Mouse (Mus musculus) limb, embryonic 15.5 days (tissue): ENCODE measurements at regions not wholly inside any gene's neighbourhood (a gene's known extent, or its start where the extent isn't known, plus 50 kb on each side); places are given as distances from the start of the nearest gene placed in this dataset.

Source experiments
- ATAC-seq: fragments of 200-750 bp; cut with Nextera tagmentation; 2 replicates; pipeline ENCODE4 v1.8.0; 2017; ENCODE audit warnings: low read depth, moderate TSS enrichment; ENCODE audit not compliant: insufficient number of reproducible peaks, low FRiP score, low TSS enrichment
- H3K27ac ChIP-seq: fragments of 300-500 bp; sonication (generic); 2 replicates; pipeline ENCODE4 v1.5.1; 2015; ENCODE audit warnings: moderate library complexity, mild to moderate bottlenecking, inconsistent platforms
- H3K27me3 ChIP-seq: fragments of 300-500 bp; sonication (generic); 2 replicates; pipeline ENCODE4 v1.6.1; 2015; ENCODE audit warnings: inconsistent platforms
- H3K36me3 ChIP-seq: fragments of 300-500 bp; sonication (generic); 2 replicates; pipeline ENCODE4 v1.6.1; 2015; ENCODE audit warnings: inconsistent platforms
- H3K4me1 ChIP-seq: fragments of 300-500 bp; sonication (generic); 2 replicates; pipeline ENCODE4 v1.6.1; 2015; ENCODE audit warnings: inconsistent platforms
- H3K4me2 ChIP-seq: fragments of 300-500 bp; sonication (generic); 2 replicates; pipeline ENCODE4 v1.6.1; 2015; ENCODE audit warnings: mild to moderate bottlenecking, inconsistent platforms
- H3K4me3 ChIP-seq: fragments of 300-500 bp; sonication (generic); 2 replicates; pipeline ENCODE4 v1.5.1; 2015; ENCODE audit warnings: mild to moderate bottlenecking, inconsistent platforms
- H3K9ac ChIP-seq: fragments of 300-500 bp; sonication (generic); 2 replicates; pipeline ENCODE4 v1.6.1; 2015; ENCODE audit warnings: inconsistent platforms
- H3K9me3 ChIP-seq: fragments of 300-500 bp; sonication (generic); 2 replicates; pipeline ENCODE4 v1.6.1; 2016; ENCODE audit warnings: inconsistent platforms
- WGBS: fragments of 180-500 bp; shearing (Covaris S2); methylation state at CpG from one replicate; pipeline ENCODE4 v1.1.7; 2015; 5-methylcytosine and 5-hydroxymethylcytosine counted together

- Histone ChIP-seq H3K4me1 (peaks cover 21% of the 10 kb centered on the region), H3K9ac (no peak overlapping the region), H3K27me3 (peaks cover 4% of the 10 kb centered on the region), H3K9me3 (no peaks in the 10 kb centered on the region), H3K36me3 (no peaks in the 10 kb centered on the region), H3K27ac (no peak overlapping the region), H3K4me3 (no peak overlapping the region), H3K4me2 (no peak overlapping the region)
- no peak for ATAC-seq
- 32% methylated on average over 5 of the region's 5 CpGs for whole genome bisulfite sequencing
These were observed 248.9 kb downstream of the Ttc32 start for GRCm38 (mm10) chr12:9278735-9279134.

GRCm38 (mm10) chr12:9279893-9280605 lies 250.3 kb downstream of the Ttc32 start:
- H3K4me3 ChIP-seq: no peak overlapping the region
- H3K4me2 ChIP-seq: no peak overlapping the region
- no peaks in the 10 kb centered on the region for H3K9me3 ChIP-seq
- H3K4me1 ChIP-seq: peaks cover 21% of the 10 kb centered on the region
- ATAC-seq: no peak
- H3K36me3 ChIP-seq: no peaks in the 10 kb centered on the region
- 32% methylated on average over 5 of the region's 5 CpGs for WGBS
- 0 out of 2 replicates have a peak overlapping the region, but pooled peaks have one; percentile 17 for H3K27ac ChIP-seq
- H3K9ac ChIP-seq: no peak overlapping the region
- peaks cover 4% of the 10 kb centered on the region for H3K27me3 ChIP-seq

DNA sequence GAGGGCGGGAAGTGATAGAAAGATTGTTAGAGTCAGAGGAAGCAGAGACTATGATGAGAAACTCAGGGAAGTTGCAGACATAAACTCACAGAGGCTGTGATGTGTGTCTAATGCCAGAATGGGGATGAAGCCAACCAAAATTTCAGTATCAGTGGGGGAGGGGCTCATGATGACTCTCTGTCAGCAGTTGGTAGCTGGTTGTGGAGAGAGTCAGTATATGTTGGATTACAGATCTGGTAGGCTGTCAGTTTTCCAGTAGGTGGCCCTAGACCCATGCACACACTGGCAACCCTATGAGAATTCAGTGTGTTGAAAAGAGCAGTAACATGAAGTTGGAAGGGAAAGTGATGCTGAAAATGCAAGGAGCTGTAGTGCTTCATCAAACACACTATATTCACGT lies 257.5 kb downstream of the Ttc32 start:
- no peak overlapping the region for H3K4me3 ChIP-seq
- H3K4me2 ChIP-seq: no peak overlapping the region
- H3K36me3 ChIP-seq: no peaks in the 10 kb centered on the region
- no peaks in the 10 kb centered on the region for H3K9me3 ChIP-seq
- no peak overlapping the region for H3K27ac ChIP-seq
- no peaks in the 10 kb centered on the region for H3K4me1 ChIP-seq
- ATAC-seq: no peak
- peaks cover 2% of the 10 kb centered on the region for H3K27me3 ChIP-seq
- WGBS: 84% methylated on average over 2 of the region's 2 CpGs
- H3K9ac ChIP-seq: no peak overlapping the region

GRCm38 (mm10) chr12:9292656-9293055 lies 262.9 kb downstream of the Ttc32 start:
- H3K4me2 ChIP-seq: no peak overlapping the region
- no peak for ATAC-seq
- no peaks in the 10 kb centered on the region for H3K4me1 ChIP-seq
- no peak overlapping the region for H3K9ac ChIP-seq
- H3K36me3 ChIP-seq: no peaks in the 10 kb centered on the region
- H3K27me3 ChIP-seq: no peaks in the 10 kb centered on the region; the same call in 1 of the 2 replicates
- H3K4me3 ChIP-seq: no peak overlapping the region
- H3K9me3 ChIP-seq: no peaks in the 10 kb centered on the region
- H3K27ac ChIP-seq: no peak overlapping the region

GRCm38 (mm10) chr12:9295211-9295610 lies 265.4 kb downstream of the Ttc32 start:
- Histone ChIP-seq H3K9me3 (no peaks in the 10 kb centered on the region), H3K27ac (no peak overlapping the region), H3K36me3 (no peaks in the 10 kb centered on the region), H3K4me3 (no peak overlapping the region), H3K9ac (no peak overlapping the region), H3K27me3 (no peaks in the 10 kb centered on the region), H3K4me2 (no peak overlapping the region), H3K4me1 (no peaks in the 10 kb centered on the region)
- no peak for ATAC-seq
- WGBS: 80% methylated on average over 3 of the region's 3 CpGs

- Histone ChIP-seq H3K4me1 (no peaks in the 10 kb centered on the region), H3K9ac (no peak overlapping the region), H3K36me3 (no peaks in the 10 kb centered on the region), H3K27me3 (no peaks in the 10 kb centered on the region), H3K9me3 (no peaks in the 10 kb centered on the region), H3K4me3 (no peak overlapping the region), H3K4me2 (no peak overlapping the region), H3K27ac (no peak overlapping the region)
- no peak for ATAC-seq
- 41% methylated on average over 5 of the region's 5 CpGs for WGBS
These were observed 269.3 kb downstream of the Ttc32 start for GRCm38 (mm10) chr12:9298848-9299655.

DNA sequence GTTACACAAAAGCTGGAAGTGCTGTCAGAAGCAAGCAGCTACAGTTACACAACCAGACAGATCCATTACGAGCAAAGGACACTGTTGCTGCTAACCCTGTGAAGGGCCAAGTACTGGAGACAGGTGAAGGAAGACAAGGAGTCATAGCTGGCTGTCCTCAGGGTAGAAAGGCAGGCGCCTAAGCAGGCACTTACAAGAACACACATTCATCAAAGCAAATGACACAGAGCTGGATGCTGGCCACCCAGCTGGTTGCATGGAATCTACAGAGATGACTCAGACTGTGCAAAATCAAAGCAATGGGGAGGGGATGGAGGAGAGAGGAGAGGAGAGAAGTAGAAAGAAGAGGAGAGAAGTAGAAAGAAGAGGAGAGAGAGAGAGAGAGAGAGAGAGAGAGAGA lies 265.8 kb upstream of the Osr1 start:
- no peak overlapping the region for H3K27ac ChIP-seq
- H3K9ac ChIP-seq: no peak overlapping the region
- H3K36me3 ChIP-seq: no peaks in the 10 kb centered on the region
- no peaks in the 10 kb centered on the region for H3K4me1 ChIP-seq
- H3K4me2 ChIP-seq: no peak overlapping the region
- no peak for ATAC-seq
- no peak overlapping the region for H3K4me3 ChIP-seq
- H3K9me3 ChIP-seq: no peaks in the 10 kb centered on the region
- H3K27me3 ChIP-seq: no peaks in the 10 kb centered on the region
- WGBS: 60% methylated on average over 2 of the region's 2 CpGs

DNA sequence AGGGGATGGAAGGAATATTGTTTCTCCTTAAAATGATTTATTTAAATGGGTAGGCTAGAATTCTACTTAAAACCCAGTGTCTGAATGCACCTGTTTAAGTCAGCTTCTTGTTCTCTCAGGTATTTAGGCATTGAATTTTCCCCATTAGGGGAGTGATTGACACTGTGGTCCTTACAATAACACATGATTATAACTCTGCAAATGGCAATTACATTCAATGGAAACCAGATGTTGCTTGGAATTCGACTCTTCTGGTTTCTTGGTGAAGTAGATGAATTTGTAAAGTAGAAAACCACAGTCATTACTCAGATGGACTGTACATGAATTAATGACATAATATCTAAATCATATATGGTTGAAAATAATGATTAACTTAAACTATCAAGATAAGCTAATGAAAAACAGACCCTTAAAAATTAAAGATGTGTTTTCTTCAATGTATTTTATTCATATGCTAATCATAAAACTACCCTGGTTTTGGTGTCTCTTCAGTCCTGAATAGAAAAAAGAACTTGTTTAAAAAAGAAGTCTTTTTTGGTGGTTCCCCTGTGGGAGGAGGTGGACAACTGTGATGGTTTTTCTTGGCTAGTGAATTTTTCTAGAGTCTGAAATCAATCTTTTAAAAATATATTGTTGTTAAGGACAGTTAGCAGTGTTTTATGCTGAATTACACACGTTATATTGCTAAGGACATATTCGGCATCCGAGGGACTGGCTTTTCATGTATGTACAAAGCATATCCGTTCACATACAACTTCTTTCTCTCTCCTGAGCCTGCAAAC lies 231.8 kb upstream of the Osr1 start:
- Histone ChIP-seq H3K27ac (peak overlapping the region; percentile 68; the same call in 1 of the 2 replicates), H3K27me3 (no peaks in the 10 kb centered on the region), H3K36me3 (no peaks in the 10 kb centered on the region), H3K9ac (no peak overlapping the region), H3K4me1 (peaks cover 22% of the 10 kb centered on the region), H3K9me3 (no peaks in the 10 kb centered on the region), H3K4me2 (no peak overlapping the region), H3K4me3 (no peak overlapping the region)
- ATAC-seq: no peak
- WGBS: 29% methylated on average over 5 of the region's 5 CpGs

DNA sequence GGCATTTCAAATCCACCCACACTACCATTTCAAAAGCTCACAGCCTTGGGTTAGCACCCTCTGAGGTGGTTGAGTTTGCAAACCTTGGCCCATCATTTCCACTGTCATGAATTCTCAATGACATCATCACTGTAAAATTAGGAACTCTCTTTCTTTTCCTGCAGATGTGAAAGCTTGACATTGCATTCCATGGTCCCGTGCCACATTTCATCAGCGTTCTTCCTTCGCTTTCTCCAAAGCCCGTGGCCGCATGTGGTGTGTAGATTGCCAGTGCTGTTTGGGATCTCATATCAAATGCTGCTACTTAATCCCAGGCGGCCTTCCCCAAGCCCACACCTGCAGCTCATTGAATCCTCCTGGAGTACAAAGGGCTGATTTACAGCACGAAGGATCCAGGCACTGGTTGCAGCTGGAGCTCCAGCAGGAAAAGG lies 231.1 kb upstream of the Osr1 start:
- 12% methylated on average over 7 of the region's 7 CpGs for WGBS
- H3K9ac ChIP-seq: no peak overlapping the region
- no peak for ATAC-seq

DNA sequence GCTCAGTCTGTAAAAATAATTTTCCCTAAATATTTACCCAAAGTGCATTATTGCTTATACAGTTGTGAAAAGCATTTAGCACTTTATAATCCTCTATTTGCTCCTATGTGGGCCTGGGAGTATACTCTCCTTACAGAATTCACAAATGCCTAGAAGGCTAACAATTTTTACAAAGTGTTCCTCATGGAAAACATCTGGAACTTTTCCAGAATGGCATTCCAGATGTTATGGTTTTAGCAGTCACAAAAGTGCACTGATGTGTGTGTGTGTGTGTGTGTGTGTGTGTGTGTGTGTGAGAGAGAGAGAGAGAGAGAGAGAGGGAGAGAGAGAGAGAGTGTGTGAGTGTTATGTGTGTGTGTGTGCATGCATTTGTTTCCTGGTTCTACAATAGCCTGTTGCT lies 229.1 kb upstream of the Osr1 start:
- H3K27me3 ChIP-seq: no peaks in the 10 kb centered on the region
- no peaks in the 10 kb centered on the region for H3K9me3 ChIP-seq
- H3K4me1 ChIP-seq: peaks cover 22% of the 10 kb centered on the region
- no peak overlapping the region for H3K9ac ChIP-seq
- H3K27ac ChIP-seq: peak overlapping the region; percentile 57; the same call in 1 of the 2 replicates
- H3K36me3 ChIP-seq: no peaks in the 10 kb centered on the region
- H3K4me2 ChIP-seq: no peak overlapping the region
- no peak overlapping the region for H3K4me3 ChIP-seq
- ATAC-seq: no peak

More for the DNA sequence above, 231.1 kb upstream of the Osr1 start:
- peak overlapping the region; percentile 68 for H3K27ac ChIP-seq
- H3K4me3 ChIP-seq: no peak overlapping the region
- no peaks in the 10 kb centered on the region for H3K36me3 ChIP-seq
- peaks cover 22% of the 10 kb centered on the region for H3K4me1 ChIP-seq
- no peaks in the 10 kb centered on the region for H3K27me3 ChIP-seq
- no peak overlapping the region for H3K4me2 ChIP-seq
- H3K9me3 ChIP-seq: no peaks in the 10 kb centered on the region

GRCm38 (mm10) chr12:9345359-9345758 lies 224.6 kb upstream of the Osr1 start:
- Histone ChIP-seq H3K4me1 (peaks cover 7% of the 10 kb centered on the region; the same call in 1 of the 2 replicates), H3K27ac (no peak overlapping the region), H3K27me3 (no peaks in the 10 kb centered on the region), H3K9me3 (no peaks in the 10 kb centered on the region), H3K36me3 (no peaks in the 10 kb centered on the region), H3K4me3 (no peak overlapping the region), H3K9ac (no peak overlapping the region), H3K4me2 (no peak overlapping the region)
- WGBS: 24% methylated on average over 1 of the region's 1 CpGs
- ATAC-seq: no peak

- Histone ChIP-seq H3K9me3 (no peaks in the 10 kb centered on the region), H3K4me2 (no peak overlapping the region), H3K36me3 (no peaks in the 10 kb centered on the region), H3K4me3 (no peak overlapping the region), H3K9ac (no peak overlapping the region), H3K4me1 (peaks cover 14% of the 10 kb centered on the region), H3K27me3 (no peaks in the 10 kb centered on the region), H3K27ac (no peak overlapping the region)
- ATAC-seq: no peak
- WGBS: 83% methylated on average over 4 of the region's 4 CpGs
These were observed 214.4 kb upstream of the Osr1 start for GRCm38 (mm10) chr12:9355512-9355911.
